Mouse (Mus musculus) ES-CJ7 (cell line): ENCODE results near the gene Slc1a2.

Source experiments
- DNase-seq: peaks from one replicate; pipeline ENCODE4 v3.0.0; 2011; ENCODE audit warnings: low read depth, low spot score

Gene Slc1a2

DNA sequence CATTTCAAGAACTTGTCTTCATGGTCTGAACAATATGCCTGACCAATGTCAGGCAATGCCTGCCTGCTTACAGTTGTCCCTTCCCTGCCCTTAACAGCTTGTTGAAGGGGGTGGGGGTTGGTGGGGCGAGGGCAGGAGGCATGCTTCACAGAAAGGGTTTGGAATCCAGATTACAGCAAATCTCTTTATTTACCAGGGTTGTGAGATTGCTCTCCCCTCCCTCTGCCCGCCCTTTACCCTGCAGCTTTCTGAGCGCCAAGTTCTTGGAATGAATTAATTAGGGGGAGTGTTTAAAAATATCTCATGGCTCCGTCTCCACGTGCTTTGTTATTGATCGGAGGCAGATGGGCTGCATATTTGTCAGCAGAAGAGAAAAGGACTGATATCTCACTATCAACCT lies 4.9 kb downstream of the Slc1a2 start:
- DNase-seq: no peak

DNA sequence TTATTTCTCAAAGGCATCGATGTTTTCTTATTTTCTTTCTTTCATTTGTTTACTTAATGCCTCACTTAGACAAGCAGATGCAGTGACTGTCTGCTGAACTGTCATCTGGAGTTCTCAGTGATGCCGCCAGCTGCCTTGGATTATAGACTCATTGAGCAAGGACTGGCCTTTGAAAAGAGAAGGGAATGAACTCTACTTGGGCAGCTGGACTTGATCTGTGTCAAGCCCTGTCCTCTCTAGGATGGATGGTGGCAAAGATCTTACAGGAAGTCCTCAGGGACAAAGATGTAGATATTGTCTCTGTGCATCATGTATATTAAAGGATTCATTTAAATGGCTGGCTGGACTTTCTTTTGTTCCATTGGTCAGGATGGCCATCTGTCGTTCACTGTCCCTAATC lies 5.4 kb downstream of the Slc1a2 start:
- DNase-seq: no peak

DNA sequence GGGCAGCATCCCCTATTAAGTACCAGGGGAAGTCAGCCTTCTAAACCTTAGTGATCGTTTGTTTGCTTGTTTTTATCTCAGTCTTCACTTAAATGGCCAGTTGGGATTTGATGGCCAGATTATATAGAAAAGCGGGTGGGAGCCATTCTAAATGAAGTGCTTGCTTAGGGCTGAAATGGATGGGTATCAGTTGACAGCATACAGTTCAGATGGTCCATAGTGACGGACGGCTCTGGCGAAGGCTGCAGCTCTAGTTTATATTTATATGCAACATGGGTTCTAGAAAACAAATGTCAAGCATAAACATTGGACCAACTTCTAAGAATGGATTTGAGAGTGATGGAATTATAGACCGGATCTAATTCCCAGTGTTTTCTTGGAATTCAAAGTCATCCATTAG lies 9.5 kb downstream of the Slc1a2 start:
- no peak for DNase-seq

DNA sequence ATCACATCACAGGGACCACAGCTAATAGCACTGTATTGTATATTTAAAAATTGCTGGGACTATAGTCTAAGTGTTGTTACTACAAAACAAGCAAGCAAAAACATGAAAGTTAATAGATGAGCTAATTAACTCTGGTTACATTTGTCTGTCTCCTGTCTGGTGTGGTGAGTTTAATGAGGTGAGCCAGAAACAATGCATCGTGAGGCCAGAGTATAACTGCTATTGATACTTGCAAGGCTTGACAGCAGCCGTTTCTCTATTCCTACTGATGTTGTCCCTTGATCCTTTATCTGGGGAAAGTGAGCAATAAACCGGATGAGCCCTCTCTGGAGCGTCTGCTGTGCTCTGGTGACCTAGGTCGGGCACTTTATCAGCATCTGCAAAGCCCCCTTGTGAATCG lies 11.1 kb downstream of the Slc1a2 start:
- no peak for DNase-seq

DNA sequence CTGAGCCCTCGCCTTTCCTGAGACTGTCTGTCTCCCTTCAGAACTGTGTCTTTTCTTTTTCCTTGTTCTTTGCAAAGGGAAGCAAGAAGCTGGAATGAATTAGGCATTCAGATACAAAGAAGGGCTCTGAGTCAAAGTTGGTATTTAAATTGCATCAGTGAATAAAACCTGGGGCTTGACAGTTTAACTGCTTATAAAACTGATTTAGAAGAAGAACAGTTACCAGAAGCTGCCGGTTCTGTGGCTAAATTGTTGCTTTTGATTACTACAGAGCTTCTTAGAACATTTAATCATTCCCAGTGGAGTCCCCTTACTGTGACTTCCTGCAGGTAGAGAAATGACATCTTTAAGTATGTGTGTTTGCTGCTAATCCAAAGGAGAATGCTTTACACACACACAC lies 16.1 kb downstream of the Slc1a2 start:
- no peak for DNase-seq

DNA sequence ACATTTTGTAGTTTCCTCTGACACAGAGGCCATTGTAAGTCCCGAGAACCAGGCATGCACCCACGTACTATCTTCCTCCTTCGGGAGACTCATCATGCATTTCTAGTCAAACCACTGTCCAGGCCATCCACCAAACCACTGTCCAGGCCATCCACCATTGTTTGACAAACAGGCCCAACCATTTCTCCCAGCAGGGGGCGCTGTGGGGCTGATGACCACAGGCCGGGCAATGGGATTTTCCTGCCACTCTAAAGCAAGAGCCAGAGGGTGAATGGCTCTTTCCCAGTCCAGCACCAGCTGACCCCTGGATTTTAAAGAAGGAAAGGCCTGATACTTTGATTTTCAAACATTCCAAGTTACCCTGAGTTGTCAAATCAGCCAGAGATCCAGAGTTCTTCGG lies 16.8 kb downstream of the Slc1a2 start:
- DNase-seq: peak; percentile 12

DNA sequence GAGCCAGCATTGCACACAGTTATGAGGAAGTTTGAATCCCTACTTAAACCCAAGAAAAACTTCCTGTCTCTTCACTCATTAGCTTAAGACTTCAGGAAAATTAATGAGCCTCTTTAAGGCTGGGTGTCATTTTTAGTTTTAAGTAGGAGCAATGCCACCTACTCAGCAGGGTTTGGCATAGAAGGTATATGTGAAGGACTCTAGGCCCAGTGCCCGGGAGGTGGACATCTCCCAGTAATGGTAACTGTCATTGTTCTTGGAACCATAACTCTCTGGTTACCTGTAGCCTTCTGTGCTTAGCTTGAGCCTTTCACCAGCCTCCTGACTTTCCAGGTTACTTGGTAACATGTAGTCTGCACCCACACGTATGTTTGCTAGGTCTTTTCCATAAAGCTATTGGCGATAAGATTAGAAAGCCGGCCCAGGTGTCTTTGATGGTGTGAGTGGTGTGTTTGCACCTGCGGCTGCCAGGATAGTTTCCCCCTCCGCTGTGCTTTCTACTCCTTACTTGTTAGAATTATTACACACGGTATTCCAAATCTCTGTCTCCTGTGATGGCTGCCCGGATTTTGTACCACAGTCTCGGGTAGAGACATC lies 18.4 kb downstream of the Slc1a2 start:
- no peak for DNase-seq

DNA sequence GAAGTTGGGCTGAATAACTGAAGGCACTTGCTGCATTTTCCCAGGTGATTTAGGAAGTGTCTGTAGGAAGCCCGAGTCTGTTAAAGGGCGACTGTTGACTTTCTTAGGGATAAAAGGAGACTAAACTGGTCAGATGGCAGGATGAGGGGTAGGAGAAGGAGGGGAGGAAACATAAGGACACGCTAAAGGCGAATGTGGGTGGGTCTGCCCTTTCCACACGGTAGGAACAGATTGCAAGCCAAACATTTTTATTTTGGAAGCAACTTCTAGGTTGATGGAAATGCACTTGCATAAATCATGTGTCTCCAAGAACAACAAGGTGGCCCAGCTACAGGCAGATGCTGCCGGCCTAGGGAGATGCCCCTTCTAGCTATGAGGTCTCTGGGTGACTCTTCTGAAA lies 18.9 kb downstream of the Slc1a2 start:
- DNase-seq: no peak

DNA sequence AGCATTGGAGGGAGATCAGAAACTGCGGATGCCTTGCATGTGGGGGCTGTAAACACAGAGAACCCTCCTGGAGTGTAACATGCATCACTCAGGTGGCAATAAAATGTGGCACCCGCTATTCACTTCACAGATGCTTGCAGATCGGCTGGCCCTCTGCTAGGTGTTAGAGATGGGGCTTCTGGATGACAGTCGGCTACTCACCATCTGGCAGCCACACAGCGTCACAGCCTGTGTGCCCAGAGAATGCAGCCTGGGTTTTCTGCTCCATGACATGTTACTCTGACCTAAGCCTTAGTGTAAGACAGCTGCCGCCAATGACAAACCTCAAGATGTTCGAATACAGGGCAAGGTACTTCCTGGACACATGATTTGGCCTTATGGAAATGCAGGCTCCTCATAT lies 22.9 kb downstream of the Slc1a2 start:
- no peak for DNase-seq

DNA sequence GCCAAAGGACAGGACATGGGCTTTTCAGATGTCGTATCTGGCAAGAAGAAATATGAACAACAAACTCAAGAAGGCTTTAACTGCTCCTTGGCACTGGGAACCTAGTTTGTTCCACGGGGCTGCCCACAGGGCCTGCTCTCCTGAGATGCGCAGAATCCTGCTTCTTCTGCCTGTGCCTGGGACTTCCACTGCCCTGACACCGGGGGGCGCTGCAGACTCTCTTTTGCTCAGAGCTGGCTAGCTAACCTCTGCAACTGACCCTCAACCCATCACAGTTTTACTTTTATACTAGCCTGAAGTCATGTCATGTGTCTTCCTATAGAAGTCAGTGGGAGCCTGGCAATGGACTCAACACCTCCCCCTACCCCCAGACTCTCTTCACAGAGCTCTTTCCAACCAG lies 23.7 kb downstream of the Slc1a2 start:
- no peak for DNase-seq

DNA sequence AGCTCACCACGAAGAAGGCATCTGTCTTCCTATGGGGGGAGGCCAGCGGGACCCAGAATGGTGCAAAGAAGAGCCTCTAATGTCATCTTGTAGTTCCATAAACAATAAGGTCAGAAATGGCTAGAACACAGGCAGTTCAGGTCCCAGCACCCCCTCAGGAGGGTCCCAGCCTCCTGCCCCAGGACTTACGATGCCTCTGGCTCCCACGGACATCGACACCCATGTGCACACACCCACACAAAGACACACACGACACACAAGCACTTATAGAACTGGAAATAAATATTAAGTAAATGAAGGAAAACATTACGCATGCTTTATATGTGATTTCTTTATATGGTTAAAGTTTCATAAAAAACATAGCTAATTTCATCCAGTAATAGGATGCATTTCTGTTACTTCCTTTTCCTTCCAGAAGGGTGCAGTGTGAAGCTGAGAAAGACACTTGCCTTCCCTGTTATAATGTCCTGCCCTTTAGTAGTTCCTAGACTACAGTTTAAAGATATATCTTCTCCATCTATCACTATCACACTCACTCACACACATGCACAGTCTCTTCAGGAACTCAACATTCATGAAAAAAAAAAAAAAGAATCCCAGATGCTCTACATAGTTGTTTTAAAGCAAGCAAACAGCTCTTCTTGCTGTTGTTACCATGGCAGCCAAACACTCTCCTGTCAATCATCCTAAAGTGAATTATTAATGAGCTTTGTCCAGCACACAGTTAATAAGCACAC lies 27.1 kb downstream of the Slc1a2 start:
- DNase-seq: no peak

DNA sequence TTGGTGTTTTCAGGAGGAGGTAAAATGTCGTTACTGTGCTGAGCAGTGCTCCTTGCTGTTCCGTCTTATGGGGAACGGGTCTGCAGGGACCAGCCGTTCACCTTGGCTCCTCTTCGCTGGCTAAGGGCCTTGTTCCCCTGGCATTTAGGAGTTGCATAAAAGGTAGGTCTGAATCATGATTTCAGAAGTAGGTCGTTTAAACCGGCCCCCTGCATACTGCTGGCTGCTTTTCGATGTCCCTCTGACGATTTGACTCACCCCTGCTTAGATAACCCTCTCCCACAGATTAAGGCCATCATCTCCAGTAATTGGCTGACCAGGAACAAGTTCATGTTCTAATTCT lies 27.6 kb downstream of the Slc1a2 start:
- no peak for DNase-seq

DNA sequence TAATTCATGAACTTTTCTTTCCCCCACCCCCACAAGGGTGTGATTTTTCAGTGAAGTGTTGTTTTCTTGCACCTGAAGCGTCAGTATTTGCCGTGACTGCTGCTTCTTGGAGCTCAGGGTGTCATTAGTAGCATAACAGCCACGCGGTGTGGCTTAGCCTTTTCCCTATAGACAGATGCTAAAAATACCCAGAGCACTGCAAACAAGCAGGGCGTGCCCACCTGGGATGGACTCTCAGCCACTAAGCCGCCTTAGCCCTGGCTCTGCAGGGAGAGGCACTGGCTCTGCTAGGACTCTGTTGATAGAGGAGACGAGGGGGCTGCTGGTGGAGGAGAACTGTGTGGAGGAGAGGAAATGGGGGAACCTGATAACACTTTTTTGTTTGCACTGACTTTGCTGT lies 35.1 kb downstream of the Slc1a2 start:
- no peak for DNase-seq

DNA sequence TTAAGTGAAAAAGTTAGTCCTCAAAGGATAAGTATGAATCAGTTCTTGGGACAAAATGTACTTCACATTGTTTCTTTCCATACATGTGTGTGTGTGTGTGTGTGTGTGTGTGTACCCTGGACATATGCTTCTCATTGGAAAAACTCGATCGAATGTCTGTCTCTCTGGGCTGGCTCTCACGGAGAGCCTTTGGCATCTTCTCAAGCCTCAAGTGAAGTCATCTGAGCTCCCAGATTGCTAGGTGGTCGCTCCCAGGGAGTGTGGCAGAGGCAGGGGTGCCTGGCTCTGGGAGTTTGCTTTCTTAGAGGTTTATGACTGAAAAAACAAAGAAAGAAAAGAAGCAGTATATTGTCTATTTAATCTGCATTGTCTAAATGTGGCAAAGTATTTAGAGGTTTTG lies 36.3 kb downstream of the Slc1a2 start:
- no peak for DNase-seq

DNA sequence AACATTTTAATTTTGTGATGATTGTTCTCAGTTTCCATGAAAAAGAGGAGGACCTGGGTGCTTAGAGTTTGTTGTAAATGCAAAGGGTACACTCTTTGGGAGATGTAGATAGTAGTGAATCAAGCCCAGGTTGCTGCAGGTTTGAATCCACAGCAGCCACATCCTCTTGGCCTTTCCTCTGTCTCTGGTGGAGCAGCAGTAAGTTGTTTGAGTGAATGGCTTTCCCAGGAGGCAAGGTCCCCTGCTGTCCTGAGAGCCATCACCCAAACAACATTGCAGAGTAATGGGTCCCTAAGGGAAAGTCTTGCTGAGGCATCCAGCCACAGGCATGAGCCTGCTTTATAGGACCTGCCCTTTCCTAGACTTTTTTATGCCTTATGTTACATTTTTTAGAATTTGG lies 37.1 kb downstream of the Slc1a2 start:
- peak; percentile 27 for DNase-seq

DNA sequence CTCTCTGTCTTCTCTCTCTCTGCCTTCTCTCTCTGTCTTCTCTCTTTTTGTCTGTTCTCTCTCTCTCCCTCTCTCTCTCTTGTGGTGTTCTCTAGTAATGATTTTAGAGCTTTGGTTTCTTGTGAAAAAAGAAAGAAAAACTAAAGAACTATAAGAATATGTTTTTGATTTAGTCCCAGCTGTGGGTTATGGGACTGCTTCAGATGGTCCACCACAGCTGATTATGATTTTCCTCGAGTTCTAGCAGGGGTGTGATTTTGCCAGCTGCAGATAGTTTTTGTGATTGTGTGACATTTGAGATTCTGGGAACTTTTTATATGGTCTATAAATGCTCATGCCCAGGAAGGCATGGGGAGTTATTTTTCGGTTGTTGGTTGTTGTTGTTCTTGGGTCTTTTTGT lies 39.3 kb downstream of the Slc1a2 start:
- no peak for DNase-seq

DNA sequence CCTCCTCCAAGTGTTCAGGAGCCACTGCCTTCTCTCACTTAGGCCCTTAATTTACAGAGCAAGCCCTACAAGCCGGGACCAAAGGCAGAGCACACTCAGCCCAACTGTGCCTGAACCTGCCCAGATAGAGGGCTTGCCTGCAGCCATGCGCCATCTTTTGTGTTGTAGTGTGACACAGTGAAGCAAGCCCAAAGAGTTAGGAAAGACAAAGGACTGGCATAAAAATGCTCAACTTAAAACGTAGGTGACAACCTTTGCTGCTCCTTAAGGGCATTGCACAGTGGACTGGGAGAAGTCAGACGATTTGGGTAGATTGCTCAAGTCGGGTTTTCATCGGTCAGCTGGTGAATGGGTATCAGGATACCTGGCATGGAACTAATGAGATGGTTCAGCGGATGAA lies 41.5 kb downstream of the Slc1a2 start:
- no peak for DNase-seq

DNA sequence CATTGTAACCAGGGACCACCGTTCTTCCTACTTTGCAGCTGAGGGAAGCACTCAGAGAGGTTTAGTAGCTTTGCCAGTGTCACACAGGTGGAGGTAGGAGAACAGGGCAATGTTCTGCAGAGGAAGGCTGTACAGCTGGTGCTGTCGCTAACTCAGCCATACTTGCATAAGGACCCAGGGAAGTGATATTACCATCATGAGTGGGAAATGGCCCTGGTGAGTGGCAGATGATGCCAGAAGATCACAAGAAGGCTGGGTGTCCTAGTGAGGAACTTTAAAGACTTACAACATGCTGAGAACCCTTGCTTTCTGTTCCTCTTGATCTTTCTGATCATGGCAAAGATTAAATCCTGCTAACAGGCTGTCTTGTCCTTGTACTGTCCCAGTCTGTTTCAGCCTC lies 42.2 kb downstream of the Slc1a2 start:
- no peak for DNase-seq

DNA sequence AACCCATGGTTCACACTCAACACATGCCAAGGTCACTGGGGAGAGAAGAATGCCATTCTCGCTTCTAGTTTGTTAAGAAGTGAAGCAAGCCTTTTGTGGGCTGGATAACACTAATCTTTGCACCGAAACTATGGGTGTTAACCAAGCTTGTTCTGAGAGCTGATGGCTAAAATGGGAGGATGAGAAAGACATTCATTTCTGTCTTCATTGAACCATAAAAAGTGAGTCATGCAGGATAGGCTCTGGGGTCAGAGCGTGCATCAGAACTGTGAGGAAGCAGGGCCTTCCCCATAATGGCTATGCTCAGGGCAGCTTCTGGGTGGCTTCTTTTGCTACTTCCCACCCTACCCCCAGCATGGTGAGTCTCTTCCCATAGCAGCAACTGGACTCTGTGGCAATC lies 42.9 kb downstream of the Slc1a2 start:
- DNase-seq: no peak

DNA sequence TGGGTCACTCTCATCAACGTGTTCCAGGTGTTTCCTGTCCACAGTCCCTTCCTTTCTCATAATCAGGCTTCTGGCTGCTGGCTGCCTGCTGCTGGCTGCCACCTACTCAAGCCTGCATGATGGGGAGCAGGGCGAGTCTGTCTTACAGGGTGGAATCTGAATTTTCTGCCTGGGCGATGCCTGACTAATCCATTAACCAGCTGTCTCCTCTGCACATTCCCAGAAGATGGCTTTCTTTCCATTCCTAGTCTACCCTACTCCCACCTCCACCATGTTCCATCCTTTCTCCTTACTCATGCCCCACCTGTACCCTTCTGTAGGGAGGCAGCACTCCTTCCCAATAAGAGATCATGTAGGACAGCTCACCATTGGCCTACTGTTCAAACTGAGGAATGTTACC lies 45.1 kb downstream of the Slc1a2 start:
- no peak for DNase-seq

DNA sequence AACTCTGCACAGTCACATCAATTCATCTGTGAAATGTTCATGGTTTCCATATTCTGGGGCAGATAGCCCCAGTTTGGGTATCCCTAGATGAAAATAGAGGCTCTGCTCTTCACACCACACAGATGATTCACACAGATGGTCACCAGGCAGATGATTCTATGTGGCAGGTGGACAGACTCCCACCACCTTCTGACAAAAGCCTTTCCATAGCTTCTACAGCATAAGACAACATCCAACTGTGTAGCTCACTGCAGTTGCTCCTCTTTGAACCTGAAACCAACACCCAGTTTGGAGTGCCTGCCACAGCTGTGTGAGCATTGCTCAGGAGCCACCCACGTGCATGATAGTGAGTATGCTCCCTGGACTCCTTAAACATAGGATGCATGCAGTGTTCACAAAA lies 46.3 kb downstream of the Slc1a2 start:
- no peak for DNase-seq

DNA sequence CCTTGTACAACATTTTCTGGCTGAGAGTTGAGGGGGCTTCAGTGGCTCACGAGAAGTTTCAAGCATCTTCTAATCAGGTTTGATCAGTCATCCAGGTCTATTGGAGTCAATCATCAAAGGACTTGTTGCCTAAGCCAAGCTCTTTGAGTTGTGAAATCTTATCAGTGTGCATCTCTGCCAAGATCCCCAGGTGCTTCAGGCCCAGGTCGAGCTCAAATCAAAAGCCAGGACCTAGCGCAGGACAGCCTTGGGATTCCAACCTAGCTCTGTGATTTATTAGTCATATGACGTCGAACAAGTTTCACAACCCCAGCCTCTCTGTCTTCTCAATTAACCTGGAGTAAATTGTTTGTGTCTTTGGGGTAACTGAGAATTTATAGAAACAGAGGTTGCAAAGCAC lies 53.1 kb downstream of the Slc1a2 start:
- DNase-seq: no peak

DNA sequence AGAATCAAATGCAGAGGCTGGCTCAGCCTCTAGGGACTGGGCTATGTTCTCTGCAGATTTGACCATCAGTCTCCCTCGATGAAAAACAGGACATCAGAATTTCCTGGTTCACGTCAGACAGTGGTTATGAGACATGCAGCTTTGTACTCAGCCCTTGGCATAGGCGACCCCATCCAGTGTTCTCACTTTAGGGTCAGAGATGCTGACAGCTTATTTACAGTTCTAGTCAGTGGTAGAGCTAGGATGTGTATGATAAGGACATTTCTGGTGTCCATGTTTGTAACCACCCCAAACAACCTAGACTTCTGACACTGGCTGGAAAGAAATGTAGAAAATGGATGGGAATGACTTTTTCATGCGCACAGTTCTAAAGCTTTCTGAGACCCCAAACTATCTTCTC lies 53.6 kb downstream of the Slc1a2 start:
- DNase-seq: no peak
